Mouse (Mus musculus) stomach, postnatal 0 days (tissue): ENCODE data around the gene Robo2.

Source experiments
- CTCF ChIP-seq: IDR thresholded peaks from 2 replicates; pipeline ENCODE4 v1.5.1; 2016; ENCODE audit warnings: antibody characterized with exemption, low read depth, mild to moderate bottlenecking, moderate library complexity
- EP300 ChIP-seq: optimal IDR thresholded peaks from 2 replicates; pipeline ENCODE3; 2016; ENCODE audit warnings: antibody characterized with exemption

DNA sequence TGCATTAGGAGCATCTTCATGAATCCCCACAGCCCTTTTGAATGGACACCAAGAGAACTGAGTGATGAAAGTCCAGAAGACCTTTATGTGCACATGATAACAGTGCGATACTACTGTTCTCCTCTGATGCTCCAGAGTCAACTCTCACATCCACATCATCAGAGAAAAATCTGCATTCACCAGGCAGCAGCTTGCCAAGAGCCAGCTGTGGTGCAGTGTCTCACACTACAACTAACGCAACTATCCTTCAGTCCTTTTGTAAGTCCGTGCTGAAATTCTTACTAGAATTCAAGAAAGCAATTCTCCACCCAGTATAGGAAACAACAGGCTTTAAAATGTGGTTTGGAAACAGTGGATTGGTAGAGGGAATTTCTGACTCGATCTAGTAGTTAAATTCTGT lies 481.3 kb downstream of the Robo2 start:
- no peak for TF ChIP-seq CTCF
- TF ChIP-seq EP300 = no peak
